Comparison of ENCODE assay signal across 7 mouse cellular contexts in genomic region chr9:107627387-107628255, GRCm38 (mm10). TPM values are rescaled to one million over a fixed set of nuclear protein-coding genes. Genes with fewer than 3 reads are reported as not detected.
A peak's percentile ranks its signal among the peaks of the same experiment; 100 is the strongest.
DNase-seq lines count a peak whose midpoint lies in the region; ATAC-seq and TF ChIP-seq lines count a peak whose summit lies in the region.

No protein-coding gene starts in this region.

- H3K9me3 ChIP-seq in forebrain, embryonic 16.5 days (ENCODE audit: control insufficient read depth, low read length), result no peaks in the 10 kb centered on the region
- H3K9me3 ChIP-seq in liver, embryonic 12.5 days (replicated peaks), result no peaks in the 10 kb centered on the region

- H3K27ac ChIP-seq in spleen, adult 2 months (ENCODE audit: insufficient read depth, low read length), result peak overlapping the region; percentile 64
- H3K27ac ChIP-seq in forebrain, embryonic 16.5 days (ENCODE audit: low read length), result peak overlapping the region; percentile 92
- H3K27ac ChIP-seq in liver, embryonic 12.5 days, result peak overlapping the region; percentile 91

- no peak for TF ChIP-seq CTCF in spleen, adult 2 months (IDR thresholded peaks at IDR 0.05; ENCODE audit: extremely low read depth, insufficient read depth, insufficient read length, insufficient replicate concordance)

- no peak for ATAC-seq in forebrain, embryonic 16.5 days
- no peak for ATAC-seq in liver, embryonic 12.5 days

- WGBS in spleen, adult 2 months, result 62% methylated on average over 20 of the region's 20 CpGs
- 12% methylated on average over 20 of the region's 20 CpGs for WGBS in forebrain, embryonic 16.5 days
- 40% methylated on average over 20 of the region's 20 CpGs for WGBS in liver, embryonic 12.5 days (ENCODE audit: insufficient replicate concordance)

- H3K27me3 ChIP-seq in spleen, adult 2 months (ENCODE audit: control insufficient read depth, insufficient read depth, low read length), result no peaks in the 10 kb centered on the region
- H3K27me3 ChIP-seq in forebrain, embryonic 16.5 days (replicated peaks; ENCODE audit: control insufficient read depth, insufficient read depth, low read length), result no peaks in the 10 kb centered on the region
- no peaks in the 10 kb centered on the region for H3K27me3 ChIP-seq in liver, embryonic 12.5 days (replicated peaks)

- H3K4me1 ChIP-seq in spleen, adult 2 months (ENCODE audit: control insufficient read depth, insufficient read depth, insufficient read length), result peaks cover 83% of the 10 kb centered on the region; the same call in 1 of the 2 replicates
- peaks cover 70% of the 10 kb centered on the region for H3K4me1 ChIP-seq in forebrain, embryonic 16.5 days (replicated peaks; ENCODE audit: control insufficient read depth, insufficient read depth, low read length)
- peaks cover 89% of the 10 kb centered on the region for H3K4me1 ChIP-seq in liver, embryonic 12.5 days

- peak overlapping the region; percentile 25 for H3K4me2 ChIP-seq in forebrain, embryonic 16.5 days (ENCODE audit: low read length)
- H3K4me2 ChIP-seq in liver, embryonic 12.5 days, result peak overlapping the region; percentile 47

- H3K4me3 ChIP-seq in spleen, adult 2 months (ENCODE audit: extremely low read depth, insufficient read depth, insufficient read length), result no peak overlapping the region
- no peak overlapping the region for H3K4me3 ChIP-seq in forebrain, embryonic 16.5 days (replicated peaks; ENCODE audit: low read length)
- no peak overlapping the region for H3K4me3 ChIP-seq in liver, embryonic 12.5 days

- H3K36me3 ChIP-seq in spleen, adult 2 months (ENCODE audit: control insufficient read depth, insufficient read depth, low read length), result peaks cover 14% of the 10 kb centered on the region
- no peaks in the 10 kb centered on the region for H3K36me3 ChIP-seq in forebrain, embryonic 16.5 days (ENCODE audit: control insufficient read depth, insufficient read depth)
- H3K36me3 ChIP-seq in liver, embryonic 12.5 days, result peaks cover 75% of the 10 kb centered on the region

- peak overlapping the region; percentile 56 for H3K9ac ChIP-seq in forebrain, embryonic 16.5 days (replicated peaks; ENCODE audit: low read depth, low read length)
- peak overlapping the region; percentile 45 for H3K9ac ChIP-seq in liver, embryonic 12.5 days

- TF ChIP-seq POLR2A in spleen, adult 2 months (IDR thresholded peaks at IDR 0.05; ENCODE audit: low read depth, low read length), result no peak

- no peak for DNase-seq in spleen, adult 2 months (ENCODE audit: low read depth in 1 of 2, low spot score in 2 of 2)
- no peak for DNase-seq in spleen, postnatal 10 days (ENCODE audit: low spot score in 2 of 2)
- DNase-seq in testis, postnatal 14 days (ENCODE audit: low spot score), result peak; percentile 64
- no peak for DNase-seq in spleen, postnatal 36 days (ENCODE audit: low spot score in 2 of 2)
- DNase-seq in adrenal gland, adult 2 months, result no peak

RNA-seq across cellular contexts. Expression of gene Gnai2, which starts 7.5 kb away (rescaled TPM):
- 752 and 1,030 TPM in 2 replicates for polyA plus RNA-seq in spleen, adult 2 months (2012; rRNA removed)
- polyA plus RNA-seq in forebrain, embryonic 16.5 days (2015; fragmentation: Nextera tagmentation; extraction: Ambion mirVana), result 299 and 316 TPM in 2 replicates
- 206 and 210 TPM in 2 replicates for polyA plus RNA-seq in liver, embryonic 12.5 days (2016; fragmentation: Nextera tagmentation; extraction: Ambion mirVana)
- total RNA-seq in adrenal gland, adult 2 months (2021), result 100 to 1,000 TPM; 198 to 278 TPM
- polyA plus RNA-seq in adrenal gland, adult 2 months (2012; rRNA removed), result 330 and 345 TPM in 2 replicates

RNA-seq across cellular contexts. Expression of gene Sema3b, which starts 18.6 kb away (rescaled TPM):
- 3.3 TPM in 2 replicates for polyA plus RNA-seq in spleen, adult 2 months (2012; rRNA removed)
- polyA plus RNA-seq in forebrain, embryonic 16.5 days (2015; fragmentation: Nextera tagmentation; extraction: Ambion mirVana), result 2.3 and 3.0 TPM in 2 replicates
- polyA plus RNA-seq in liver, embryonic 12.5 days (2016; fragmentation: Nextera tagmentation; extraction: Ambion mirVana), result 0.35 and 0.52 TPM in 2 replicates
- total RNA-seq in adrenal gland, adult 2 months (2021), result 1 to 10 TPM; 3.7 to 4.1 TPM
- 8.3 and 10.4 TPM in 2 replicates for polyA plus RNA-seq in adrenal gland, adult 2 months (2012; rRNA removed)

RNA-seq across cellular contexts. Expression of gene Ifrd2, which starts 40.2 kb away (rescaled TPM):
- 71.2 and 78.3 TPM in 2 replicates for polyA plus RNA-seq in spleen, adult 2 months (2012; rRNA removed)
- polyA plus RNA-seq in forebrain, embryonic 16.5 days (2015; fragmentation: Nextera tagmentation; extraction: Ambion mirVana), result 14.4 and 16.8 TPM in 2 replicates
- 171 TPM in 2 replicates for polyA plus RNA-seq in liver, embryonic 12.5 days (2016; fragmentation: Nextera tagmentation; extraction: Ambion mirVana)
- 10 to 100 TPM; 36.0 to 41.7 TPM for total RNA-seq in adrenal gland, adult 2 months (2021)
- polyA plus RNA-seq in adrenal gland, adult 2 months (2012; rRNA removed), result 67.3 and 80.0 TPM in 2 replicates

RNA-seq across cellular contexts. Expression of gene Slc38a3, which starts 41.7 kb away (rescaled TPM):
- polyA plus RNA-seq in spleen, adult 2 months (2012; rRNA removed), result 10.6 and 13.9 TPM in 2 replicates
- 30.4 and 32.6 TPM in 2 replicates for polyA plus RNA-seq in forebrain, embryonic 16.5 days (2015; fragmentation: Nextera tagmentation; extraction: Ambion mirVana)
- 2.8 and 3.3 TPM in 2 replicates for polyA plus RNA-seq in liver, embryonic 12.5 days (2016; fragmentation: Nextera tagmentation; extraction: Ambion mirVana)
- 1 to 10 TPM in 1 of 2 experiments, under 1 TPM in 1; 0.48 to 2.7 TPM for total RNA-seq in adrenal gland, adult 2 months (2021)
- polyA plus RNA-seq in adrenal gland, adult 2 months (2012; rRNA removed), result 1.7 and 4.1 TPM in 2 replicates

RNA-seq across cellular contexts. Expression of gene Hyal3, which starts 47.0 kb away (rescaled TPM):
- polyA plus RNA-seq in spleen, adult 2 months (2012; rRNA removed), result 0.54 and 1.00 TPM in 2 replicates
- 1.4 TPM in 2 replicates for polyA plus RNA-seq in forebrain, embryonic 16.5 days (2015; fragmentation: Nextera tagmentation; extraction: Ambion mirVana)
- polyA plus RNA-seq in liver, embryonic 12.5 days (2016; fragmentation: Nextera tagmentation; extraction: Ambion mirVana), result 0.99 and 1.2 TPM in 2 replicates
- total RNA-seq in adrenal gland, adult 2 months (2021), result 1 to 10 TPM; 1.3 to 1.4 TPM
- 1.8 and 2.2 TPM in 2 replicates for polyA plus RNA-seq in adrenal gland, adult 2 months (2012; rRNA removed)
